Mouse (Mus musculus): ENCODE results near the gene Pabpc1l.

GRCm38 (mm10) chr2:164059634-164060235, 34.5 kb downstream of the Pabpc1l start:
- no peak for TF ChIP-seq POLR2A (IDR thresholded peaks at IDR 0.05; ENCODE audit: extremely low read depth, insufficient read depth, low read length)
- TF ChIP-seq CTCF (IDR thresholded peaks at IDR 0.05; ENCODE audit: extremely low read depth, insufficient read depth, low read length): no peak
